Mouse (Mus musculus): ENCODE results near the gene Gdf15. TPM values are rescaled to one million over a fixed set of nuclear protein-coding genes. Genes with fewer than 3 reads are reported as not detected.
A peak's percentile ranks its signal among the peaks of the same experiment; 100 is the strongest.

The Gdf15 gene
- 0.29 TPM in 1 of 2 replicates, not detected in the other for total RNA-seq (2017)

DNA sequence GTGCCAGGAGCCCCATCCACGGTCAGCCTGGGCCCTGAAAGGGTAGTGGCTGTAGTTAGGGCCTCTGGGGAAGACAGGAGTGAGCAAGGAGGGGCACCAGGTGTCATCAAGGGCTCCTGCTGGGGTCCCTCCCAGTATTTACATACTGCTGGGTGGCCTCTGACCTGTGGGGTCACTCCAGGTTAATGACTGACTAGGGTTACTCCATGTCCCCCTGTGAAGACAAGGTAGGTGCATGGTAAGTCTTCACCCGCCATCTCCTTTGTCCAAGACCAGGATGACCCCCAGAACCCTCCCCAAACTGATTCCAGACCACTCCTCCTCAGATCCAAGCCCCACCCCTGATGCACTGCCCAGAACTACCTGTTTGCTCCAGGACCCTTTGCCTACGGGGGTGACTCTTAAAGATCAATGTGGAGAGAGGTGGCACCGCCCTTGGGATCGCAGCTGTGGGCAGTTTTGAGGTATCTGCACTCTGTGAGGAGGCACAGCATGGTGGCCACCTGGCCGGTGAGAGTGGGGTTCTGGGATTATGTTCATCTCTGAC is at the start of gene Gdf15:
TSS of gene Gdf15 (minus strand) at position 111 of the 547 bp plus-strand sequence.
- no peak for ATAC-seq (replicated peaks; ENCODE audit: low read depth, poor library complexity, severe bottlenecking)

DNA sequence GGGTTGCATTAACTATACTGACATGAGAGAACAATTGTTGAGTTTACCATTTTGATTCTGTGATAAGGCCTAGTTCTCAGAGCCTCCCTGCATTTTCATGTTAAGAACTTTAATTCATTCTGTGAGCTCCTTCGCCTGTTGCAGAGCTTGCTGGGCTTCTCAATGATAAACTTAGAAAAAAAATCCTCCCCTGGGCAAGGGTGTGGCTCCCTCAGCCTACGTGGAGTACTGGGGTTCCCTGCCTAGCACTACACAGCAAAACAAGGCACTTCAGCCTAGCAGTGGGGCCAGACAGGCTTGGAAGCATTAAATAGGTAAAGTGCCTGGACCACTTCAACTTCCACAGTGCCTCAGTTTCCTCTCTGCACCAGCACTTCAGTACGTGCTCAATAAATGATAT is 49.2 kb upstream of the Gdf15 start:
- ATAC-seq (replicated peaks; ENCODE audit: low read depth, poor library complexity, severe bottlenecking), result no peak

DNA sequence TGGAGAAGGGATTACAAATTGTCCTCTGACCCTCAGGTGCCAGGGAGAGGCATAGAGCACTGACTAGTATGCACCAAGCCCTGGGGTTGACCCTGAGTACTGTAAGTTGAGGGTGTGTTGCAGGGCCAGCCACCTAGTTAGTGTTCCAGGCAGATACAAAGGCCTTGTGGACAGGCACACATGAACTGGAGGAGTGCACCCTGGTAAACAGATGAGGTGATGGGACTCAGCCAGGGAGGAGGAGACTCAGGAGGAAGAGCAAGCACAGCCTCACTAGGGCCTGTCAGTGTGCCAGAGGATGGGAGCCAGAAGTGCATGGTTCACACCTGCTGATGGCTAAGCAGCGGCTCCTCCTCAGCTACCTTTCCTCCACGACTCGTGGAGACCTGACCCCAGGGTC is 47.8 kb upstream of the Gdf15 start:
- ATAC-seq (replicated peaks; ENCODE audit: low read depth, poor library complexity, severe bottlenecking), result no peak

DNA sequence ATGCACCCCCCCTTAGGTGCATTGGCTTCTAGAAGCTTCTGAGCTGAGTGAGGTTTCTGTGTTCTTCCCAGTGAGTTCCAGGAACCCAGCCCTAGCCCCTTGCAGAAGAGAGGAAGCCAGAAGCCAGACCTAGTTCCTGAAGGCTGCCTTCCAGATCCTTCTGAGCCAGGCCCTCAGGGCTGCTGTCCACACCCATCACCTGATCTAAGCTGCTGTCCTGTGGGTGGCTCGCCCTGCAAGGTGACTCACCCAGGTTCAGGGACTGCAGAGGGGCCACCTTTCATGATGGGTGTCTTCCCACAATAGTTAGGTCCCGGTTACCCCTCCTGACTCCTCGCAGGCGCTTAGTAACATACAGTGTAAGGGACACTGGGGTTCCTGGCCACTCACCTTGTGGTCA is 47.1 kb upstream of the Gdf15 start:
- no peak for ATAC-seq (replicated peaks; ENCODE audit: low read depth, poor library complexity, severe bottlenecking)

DNA sequence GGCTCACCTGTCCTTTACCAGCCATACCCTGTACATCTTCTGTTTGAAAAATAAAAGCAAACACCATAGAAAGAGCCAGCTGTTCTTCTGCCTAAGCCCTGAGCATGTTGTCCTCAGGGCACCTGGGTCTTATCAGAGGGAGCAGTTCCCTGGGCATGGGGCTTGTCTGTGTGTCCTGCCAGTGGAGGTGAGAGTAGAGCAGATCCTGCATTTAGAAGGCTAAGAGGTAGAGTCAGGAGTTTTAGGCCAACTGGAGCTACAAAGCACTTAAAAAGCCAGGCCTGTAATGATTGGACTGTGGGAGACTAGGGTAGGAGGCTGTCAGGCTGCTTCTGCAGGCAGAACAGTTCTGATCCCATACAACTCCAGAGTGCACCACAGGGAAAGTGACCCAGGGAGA is 46.4 kb upstream of the Gdf15 start:
- ATAC-seq (replicated peaks; ENCODE audit: low read depth, poor library complexity, severe bottlenecking), result no peak

DNA sequence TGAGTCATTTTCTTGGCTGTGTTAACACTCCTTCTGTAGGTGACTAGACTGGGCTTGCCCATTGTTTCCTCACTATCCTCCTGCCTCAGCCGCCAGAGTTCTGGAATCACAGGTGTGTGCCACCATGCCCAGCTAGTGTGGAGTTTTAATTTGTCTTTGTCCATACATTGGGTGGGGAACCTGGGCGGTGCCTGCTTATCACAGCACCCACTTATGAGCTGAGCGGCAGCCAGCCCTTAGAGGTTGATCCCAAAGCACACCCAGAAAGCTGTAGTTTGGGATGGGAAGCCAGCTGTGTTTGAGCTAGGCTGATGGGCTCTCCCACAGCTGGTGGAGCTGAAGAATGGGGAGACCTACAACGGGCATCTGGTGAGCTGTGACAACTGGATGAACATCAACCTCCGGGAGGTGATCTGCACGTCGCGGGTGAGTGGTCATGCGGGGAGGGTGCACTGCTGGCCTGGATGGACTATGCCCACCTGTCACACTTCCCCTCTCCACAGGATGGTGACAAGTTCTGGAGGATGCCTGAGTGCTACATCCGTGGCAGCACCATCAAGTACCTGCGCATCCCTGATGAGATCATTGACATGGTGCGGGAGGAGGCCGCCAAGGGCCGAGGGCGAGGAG is 45.3 kb upstream of the Gdf15 start:
- ATAC-seq (replicated peaks; ENCODE audit: low read depth, poor library complexity, severe bottlenecking), result no peak

DNA sequence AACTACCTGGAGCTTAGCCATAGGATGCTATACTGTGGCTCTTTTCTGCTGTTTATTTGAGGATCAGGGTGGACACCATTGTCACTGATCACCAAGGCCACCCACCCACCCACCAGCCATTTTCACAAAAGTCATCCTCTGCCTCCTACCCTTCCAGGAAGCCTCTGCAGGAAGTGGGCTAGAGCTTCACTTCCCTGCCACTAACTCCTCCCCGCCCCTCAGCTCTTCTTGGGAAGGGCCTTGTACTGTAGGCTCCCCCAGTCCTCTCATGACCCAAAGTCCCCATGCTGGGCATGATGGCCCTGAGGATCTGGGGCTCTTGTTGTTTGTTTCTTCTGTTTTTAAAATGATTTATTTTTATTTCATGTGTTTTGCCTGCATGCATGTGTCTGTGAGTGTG is 43.1 kb upstream of the Gdf15 start:
- ATAC-seq (replicated peaks; ENCODE audit: low read depth, poor library complexity, severe bottlenecking), result peak; percentile 16

DNA sequence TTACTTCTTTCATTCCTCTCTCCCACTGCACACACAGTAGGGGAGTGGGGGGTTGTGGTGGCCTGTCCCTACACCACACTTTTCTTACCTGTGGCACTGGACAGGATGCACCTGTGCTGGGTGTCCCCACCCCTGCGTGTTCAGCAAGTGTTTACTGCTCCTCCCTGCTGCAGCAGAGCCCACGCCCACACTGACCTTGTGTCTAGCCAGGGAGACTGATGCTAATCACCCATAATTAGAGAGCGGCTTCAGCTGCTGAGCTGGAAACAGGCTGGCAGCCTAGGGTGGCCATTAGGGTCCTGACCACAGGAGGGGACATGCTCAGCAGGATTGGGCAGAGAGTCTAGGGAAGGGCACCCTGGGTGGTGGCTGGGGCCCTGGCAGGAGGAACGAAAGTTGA is 42.5 kb upstream of the Gdf15 start:
- ATAC-seq (replicated peaks; ENCODE audit: low read depth, poor library complexity, severe bottlenecking), result no peak

DNA sequence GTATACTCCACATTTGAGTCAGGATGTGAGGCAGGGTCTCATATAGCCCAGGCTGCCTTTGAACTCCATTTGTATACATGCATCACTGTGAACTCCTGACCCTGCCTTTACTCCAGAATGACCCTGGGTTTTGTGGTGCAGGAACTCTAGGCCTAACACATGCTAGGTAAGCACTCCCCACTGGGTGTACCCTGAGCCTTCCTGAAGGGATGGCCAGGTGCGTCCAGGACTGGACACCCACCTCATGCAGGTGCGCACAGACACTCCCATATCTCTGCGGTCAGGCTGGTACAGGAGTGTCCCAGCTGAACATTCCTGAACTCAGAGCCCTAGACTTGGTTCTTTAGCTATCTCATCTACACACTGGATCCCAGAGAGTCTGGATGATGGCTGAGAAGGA is 41.9 kb upstream of the Gdf15 start:
- ATAC-seq (replicated peaks; ENCODE audit: low read depth, poor library complexity, severe bottlenecking), result no peak

DNA sequence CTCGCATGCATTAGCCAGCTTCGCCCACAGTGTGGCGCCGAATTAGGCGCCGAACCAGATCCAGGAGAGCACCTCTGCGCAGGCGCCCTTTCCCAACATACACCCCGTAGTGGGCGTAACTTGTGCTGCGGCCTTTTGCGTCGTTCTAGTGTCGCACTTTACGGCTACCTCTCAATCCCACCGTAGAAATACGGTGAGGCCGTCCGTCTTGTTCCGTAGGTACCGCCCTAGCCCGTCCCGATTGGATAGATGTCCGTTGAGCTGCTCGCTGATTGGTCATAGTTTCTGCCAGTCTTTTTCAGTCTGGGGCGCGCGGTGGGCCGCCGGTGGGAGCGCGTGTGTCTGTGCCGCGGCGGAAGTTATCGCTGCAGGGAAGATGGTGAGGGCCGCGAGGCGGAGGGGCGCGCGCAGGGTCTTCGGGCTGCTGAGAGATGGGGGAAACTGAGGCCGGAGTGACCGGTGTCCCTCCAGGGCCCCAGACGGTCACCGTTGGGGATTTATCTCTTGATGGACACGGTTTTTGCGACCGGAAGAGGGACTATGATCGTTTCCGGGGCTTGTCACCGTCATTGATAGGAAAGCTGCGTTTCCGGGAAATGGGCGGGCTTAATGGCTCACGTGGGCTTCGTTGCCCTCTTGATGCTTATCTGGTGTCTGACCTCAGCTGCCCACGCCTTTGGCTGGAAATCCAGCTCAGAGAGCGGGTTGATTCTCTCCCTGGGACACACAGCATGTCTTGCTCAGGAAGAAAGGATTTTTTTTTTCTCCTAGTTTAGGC is 41.0 kb upstream of the Gdf15 start, which contains the start of gene Lsm4:
TSS of gene Lsm4 (plus strand) at position 170 of the 778 bp plus-strand sequence.
- ATAC-seq (replicated peaks; ENCODE audit: low read depth, poor library complexity, severe bottlenecking), result peak; percentile 88

DNA sequence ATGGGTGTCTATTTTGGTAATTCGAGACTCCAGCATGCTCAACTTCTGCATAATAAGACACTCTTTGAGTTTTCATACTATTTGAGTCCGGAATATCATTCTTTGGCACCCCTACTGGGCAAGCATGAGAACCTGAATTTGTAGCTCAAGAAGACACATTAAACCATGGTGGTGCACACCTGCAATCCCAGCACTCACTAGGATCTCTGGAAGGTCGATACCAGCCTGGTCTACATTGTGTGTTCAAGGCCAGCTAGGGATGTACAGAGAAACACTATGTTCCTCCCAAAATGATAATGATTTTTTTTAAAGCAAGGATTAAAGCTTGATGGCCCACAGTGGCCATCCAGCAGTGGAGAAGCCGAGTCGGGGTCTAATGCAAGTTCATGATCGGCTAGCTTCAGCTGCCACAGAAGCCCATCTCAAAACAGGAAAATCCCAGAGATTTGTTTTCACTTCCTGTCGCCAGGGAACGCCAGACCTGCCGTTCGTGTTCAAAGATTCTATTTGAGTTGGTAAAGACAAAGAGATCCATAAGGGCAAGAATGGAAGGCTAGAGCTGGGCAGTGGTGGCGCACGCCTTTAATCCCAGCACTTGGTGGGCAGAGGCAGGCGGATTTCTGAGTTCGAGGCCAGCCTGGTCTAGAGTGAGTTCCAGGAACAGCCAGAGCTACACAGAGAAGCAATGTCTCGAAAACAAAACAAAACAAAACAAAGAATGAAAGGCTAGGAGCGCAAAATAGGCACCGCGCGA is 40.2 kb upstream of the Gdf15 start:
- ATAC-seq (replicated peaks; ENCODE audit: low read depth, poor library complexity, severe bottlenecking), result no peak

DNA sequence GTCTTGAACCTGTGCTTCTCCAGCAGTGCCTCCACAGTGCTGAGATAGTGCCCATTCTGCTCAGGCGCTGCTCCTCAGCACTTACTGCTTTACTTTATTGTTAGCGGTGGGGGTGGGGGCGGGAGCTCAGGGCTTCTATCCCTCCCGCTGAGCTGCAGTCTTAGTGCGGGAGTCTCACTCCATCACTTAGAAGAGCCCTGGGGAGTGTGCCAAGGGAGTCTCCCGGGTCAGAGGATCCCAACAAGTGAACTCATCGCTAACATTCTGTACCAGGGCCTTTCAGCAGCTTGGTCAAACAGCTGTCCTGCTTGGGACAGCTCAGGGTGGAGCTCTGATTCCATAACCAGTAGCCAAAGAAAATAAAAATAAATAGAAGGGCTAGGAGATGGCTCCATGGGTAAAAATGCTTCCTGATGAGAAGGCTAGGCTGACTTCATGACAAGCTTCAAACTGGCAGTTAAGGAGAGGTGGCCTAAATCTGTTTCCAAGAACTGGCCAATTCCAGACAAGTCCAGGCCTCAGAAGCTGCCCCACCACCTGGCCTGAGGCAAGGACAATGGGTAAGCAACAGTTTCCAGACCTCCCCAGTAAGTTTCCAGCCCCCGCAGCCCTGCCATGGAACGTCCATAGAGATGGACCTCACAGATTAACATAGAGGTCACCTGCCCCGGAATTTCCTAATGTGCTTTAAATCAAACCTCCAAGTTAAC is 39.5 kb upstream of the Gdf15 start:
- no peak for ATAC-seq (replicated peaks; ENCODE audit: low read depth, poor library complexity, severe bottlenecking)

DNA sequence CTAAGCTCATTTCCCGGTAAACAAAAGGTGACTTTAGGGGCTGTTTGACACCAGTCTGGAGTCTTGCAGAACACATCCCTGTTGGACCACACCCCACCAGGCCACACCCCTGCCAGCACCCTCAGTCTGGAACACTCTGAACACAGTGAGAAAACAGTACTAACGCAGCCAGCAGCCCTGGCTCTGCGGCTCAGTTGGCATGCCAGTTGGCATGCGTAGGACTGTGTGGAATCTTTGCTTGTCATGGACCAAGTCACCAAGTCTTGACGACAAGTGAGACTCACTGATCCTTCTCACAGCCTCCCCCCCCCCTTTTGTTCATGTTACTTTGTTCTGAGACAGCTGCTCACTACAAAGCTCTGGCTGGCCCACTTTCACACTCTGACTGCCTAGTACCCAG is 34.8 kb upstream of the Gdf15 start:
- ATAC-seq (replicated peaks; ENCODE audit: low read depth, poor library complexity, severe bottlenecking), result no peak

DNA sequence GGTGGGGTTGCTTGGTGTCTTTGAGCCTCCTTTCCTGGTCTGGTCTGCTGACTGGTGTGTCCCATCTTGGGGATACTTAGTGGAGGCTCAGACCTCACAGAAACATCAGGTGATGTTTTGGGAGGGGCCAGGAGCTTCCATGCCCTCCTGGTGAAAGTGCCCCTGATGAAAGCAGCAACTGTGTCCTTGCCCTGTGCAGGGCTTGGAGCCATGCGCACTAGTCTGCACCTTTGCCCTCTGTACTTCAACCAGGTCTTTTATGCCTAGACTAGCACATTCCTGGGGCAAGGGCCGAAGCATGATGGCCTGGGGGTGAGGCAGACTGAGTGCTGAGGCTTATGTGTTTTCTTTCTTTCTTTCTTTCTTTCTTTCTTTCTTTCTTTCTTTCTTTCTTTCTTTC is 33.3 kb upstream of the Gdf15 start:
- ATAC-seq (replicated peaks; ENCODE audit: low read depth, poor library complexity, severe bottlenecking), result no peak

DNA sequence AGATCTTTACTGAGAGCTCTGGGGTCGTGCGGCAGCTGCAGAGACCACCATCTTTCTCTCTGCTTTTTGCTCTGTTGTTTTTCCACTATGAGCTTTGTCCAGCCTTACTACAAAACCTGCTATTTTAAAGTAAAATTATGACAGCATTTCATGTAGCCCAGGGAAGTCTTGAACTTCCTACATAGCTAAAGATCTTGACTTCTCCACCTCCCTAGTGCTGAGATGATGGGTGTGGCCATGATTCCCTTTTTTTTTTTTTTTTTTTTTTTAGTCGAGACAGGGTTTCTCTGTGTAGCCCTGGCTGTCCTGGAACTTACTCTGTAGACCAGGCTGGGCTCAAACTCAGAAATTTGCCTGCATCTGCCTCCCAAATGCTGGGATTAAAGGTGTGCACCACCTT is 32.4 kb upstream of the Gdf15 start:
- ATAC-seq (replicated peaks; ENCODE audit: low read depth, poor library complexity, severe bottlenecking), result no peak

DNA sequence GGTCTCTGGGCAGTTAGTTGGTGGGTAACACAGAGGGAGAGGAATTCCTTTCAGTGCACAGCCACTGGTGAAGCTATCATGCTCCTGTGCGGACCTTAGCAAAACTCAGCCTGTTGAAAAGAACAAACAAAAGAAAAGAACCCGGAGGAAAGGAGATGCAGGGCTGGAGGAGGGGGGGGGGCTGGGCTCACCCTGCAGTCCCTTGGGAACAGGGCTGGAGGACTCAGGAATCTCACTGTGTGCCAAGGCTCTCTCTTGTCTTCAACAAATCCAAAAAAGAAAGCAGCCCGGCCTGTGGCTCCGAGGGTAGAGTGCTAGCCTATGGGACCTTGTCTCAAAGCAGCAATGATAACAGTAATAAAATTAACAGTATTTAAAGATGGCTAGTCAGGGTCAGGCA is 31.4 kb upstream of the Gdf15 start:
- no peak for ATAC-seq (replicated peaks; ENCODE audit: low read depth, poor library complexity, severe bottlenecking)

DNA sequence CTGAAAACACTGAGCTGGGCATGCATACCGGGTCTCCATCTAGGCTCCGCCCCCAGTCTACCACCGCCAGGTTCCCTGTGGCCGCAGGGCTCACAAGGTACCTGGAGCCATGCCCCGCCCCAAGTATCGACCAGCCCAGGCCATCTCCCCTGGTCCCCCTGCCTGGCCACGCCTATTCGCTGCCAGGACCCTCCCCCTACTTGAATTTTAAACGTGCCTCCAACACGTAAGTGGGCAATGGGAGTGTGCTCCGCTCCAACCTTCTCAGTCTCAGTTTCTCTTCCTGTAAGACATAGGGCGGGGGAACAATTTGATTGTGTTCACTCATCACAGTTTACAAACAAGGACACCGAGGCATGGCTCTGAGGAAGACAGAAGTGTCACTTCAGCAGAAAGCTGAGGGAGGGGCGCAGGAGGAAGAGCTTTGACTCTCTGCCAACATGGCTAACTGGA is 28.0 kb upstream of the Gdf15 start, which contains the start of gene Pgpep1:
TSS of gene Pgpep1 (minus strand) at position 116 of the 453 bp plus-strand sequence.
- ATAC-seq (replicated peaks; ENCODE audit: low read depth, poor library complexity, severe bottlenecking), result peak; percentile 51

DNA sequence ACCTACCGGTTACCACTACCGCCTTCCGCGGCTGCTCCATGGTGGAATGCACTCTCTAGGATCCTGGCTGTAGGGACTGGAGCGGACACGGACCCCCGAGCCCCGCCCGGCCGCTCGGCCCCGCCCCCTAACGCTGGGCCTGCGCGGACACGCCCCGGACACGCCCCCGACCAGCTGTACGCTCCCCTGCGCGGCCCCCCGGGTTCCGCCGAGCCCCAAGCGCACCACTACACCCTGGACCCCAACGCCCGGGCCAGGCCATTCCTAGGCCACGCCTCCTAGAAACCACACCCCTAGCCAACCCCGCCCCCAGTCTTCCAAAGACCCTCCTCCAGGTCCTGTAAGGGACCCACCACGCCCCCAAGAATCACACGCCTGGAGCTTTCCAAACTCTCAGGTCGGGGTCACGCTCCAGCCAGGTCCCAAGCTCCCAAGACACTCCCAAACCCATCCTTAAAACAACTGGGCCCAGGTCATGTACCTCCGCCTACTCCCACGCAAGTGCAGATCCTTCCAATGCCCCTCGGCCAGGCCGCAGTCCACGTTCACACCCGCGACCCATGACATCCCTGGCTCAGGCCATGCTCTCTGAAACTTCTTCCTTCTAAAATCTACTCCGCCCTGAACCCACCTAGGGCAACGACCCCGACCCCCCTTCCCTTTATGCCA is 27.5 kb upstream of the Gdf15 start:
- ATAC-seq (replicated peaks; ENCODE audit: low read depth, poor library complexity, severe bottlenecking), result peak; percentile 84

DNA sequence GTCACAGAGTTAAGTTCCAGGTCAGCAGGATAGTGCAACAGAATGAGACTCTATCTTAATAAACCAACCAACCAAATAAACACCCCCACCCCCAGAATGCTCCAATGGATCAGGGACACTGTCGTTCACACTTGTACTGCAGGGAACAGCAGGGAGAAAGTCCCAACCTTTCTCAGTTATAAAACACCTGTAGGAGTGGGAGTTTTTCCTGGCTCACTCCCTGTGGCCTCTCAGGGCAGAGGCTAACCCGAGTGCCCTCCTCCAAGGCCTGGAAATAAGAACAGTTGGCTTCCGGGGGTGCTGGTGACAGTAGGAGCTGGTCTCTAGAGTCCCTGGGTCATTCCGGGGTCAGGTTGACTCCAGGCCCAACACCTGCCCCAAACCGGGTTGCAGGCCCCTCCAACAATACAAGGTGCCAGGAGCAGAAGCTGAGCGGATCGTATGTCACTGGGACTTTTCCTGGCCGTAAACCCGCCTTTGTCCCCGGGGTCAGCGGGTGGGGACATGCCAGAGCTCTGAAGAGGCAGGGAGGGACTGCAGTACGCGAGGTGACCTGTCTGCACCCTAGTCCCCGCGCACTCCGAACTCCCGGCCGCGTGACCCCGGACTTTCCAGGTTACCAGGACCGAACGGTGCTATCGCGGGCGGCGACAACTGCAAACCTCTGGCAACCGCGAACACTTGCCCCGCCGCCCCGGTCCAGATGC is 26.8 kb upstream of the Gdf15 start:
- peak; percentile 28 for ATAC-seq (replicated peaks; ENCODE audit: low read depth, poor library complexity, severe bottlenecking)

Measured in common myeloid progenitor, adult 5-6 weeks (primary cell).